Mouse (Mus musculus) lung, postnatal 36 days (tissue): Measurements from ENCODE around the gene Sycp1.

Source experiments
- DNase-seq: peaks from one replicate; pipeline ENCODE4 v3.0.0; 2022; ENCODE audit warnings: mixed read lengths

Sycp1 gene

GRCm38 (mm10) chr3:102935451-102936354 lies at the start of gene Sycp1:
Sycp1 (minus strand) TSS chr3:102936100.
- no peak for DNase-seq

GRCm38 (mm10) chr3:102980349-102980736 lies 44.4 kb upstream of the Sycp1 start:
- no peak for DNase-seq

DNA sequence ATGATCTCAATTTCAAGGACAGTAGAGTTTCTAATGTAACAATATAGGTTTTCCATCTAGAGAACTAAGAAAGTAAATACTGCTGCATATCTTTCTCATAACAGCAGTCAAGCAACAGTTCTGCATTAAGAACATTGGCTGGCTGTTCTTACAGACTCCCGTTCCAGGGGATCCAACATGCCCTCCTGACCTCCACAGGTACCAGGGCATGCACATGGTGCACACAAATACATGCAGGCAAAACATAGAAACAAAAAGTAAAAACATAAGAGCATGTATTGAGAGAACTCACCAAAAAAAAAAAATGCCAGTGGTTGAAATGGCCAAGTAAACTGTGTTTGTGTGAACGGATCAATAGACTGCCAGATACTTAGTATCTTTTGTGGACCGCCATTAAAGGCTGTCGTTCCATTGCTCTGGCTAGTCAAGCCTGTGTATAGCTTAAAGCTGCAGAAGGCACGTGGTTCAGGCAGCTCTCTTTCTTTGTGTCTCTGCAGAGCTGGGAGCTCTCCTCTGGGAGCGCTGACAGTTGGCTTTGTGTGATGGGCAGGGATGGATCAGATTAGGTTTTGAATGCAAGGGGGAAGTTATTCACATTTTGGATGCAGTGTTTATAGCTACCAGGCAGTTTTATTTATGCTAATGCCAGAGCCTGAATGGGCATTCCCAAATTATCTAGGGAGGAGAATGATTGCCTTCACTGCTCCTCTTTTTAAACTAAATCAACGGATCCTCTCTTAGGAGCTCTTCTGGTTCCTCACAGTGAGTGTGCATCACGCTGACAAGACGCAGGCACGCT lies 43.8 kb upstream of the Sycp1 start:
- DNase-seq = no peak

DNA sequence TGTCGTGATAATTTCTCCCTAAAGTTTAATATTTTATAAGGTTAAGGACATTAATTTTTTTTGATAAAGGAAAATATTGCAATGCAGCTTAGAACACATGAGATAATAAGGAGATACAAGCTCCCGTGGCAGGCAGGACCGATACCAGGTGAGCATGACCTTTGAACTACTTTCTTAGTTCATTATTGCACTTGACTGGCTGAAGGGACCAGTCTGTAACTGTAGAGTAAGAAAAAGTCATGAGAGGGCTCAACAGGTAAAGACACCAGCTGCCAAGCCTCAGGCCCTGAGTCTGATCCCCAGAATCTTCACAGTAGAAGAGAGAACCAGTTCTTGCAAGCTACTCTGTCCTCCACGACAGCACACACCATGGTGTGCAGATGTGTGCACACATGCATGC lies 41.0 kb upstream of the Sycp1 start:
- no peak for DNase-seq

- DNase-seq = no peak
These were observed 34.6 kb upstream of the Sycp1 start for GRCm38 (mm10) chr3:102970508-102970907.

- DNase-seq = peak; percentile 51
These were observed 34.2 kb upstream of the Sycp1 start for GRCm38 (mm10) chr3:102970067-102970466.

DNA sequence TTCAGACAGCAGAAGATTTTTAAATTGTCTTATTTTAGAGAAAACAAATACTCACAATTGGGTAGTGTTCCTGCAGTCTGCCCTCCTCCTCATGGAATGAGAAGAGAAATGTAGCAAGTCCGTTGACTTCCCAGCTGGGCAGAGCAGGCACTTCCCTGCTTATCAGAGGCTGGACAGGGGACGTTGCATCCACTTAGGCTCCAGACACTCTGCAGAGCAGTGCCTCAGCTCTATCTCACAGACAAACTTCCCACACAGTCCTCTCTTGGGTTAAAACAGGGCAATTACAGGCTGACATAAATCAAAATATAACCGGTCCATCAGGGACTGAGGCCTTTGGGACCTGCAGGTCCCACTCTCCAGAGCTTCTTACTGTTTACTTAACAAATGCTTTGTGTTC lies 28.1 kb upstream of the Sycp1 start, which contains the start of gene Nr1h5:
Nr1h5 (minus strand) TSS at position 101 of the 400 bp plus-strand sequence.
- DNase-seq = no peak

DNA sequence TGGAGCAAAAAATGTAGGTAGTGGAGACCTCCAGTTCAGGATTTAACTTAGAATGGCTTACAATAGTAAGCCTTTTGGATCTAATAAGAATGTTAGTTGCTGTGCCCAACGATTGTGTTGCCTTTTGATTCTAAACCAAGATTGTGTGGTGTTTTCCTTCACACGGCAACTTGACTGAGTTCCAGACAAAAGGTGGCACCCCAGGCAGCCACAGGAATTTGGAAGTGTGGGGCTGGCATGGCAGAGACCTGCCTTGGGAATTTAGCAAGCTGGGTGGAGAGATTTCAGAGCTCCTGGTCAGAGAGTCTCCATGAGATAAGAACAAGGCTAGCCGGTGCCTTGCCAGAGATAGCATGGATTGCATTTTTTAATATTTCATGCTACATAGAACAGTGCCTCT lies 19.7 kb upstream of the Sycp1 start:
- peak; percentile 50 for DNase-seq

- no peak for DNase-seq
These were observed 19.2 kb upstream of the Sycp1 start for GRCm38 (mm10) chr3:102955143-102955542.

DNA sequence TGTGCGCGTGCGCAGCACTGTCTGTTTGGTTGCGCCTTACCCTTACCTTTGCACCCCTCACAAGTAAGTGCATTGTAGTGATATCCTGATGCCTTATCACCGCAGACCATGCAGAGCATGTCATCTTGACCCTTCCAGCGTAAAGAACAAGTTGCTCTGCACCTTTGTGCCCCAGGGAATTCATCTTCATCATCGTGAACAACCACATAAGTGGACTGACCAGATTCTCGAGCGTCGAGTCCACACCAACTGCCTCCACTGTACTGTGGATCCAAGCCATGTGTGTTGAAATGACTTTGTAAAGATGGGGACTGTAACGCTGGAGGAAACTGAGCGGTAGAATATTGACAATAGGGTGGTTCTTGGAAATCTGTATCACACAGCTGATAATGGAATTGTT lies 18.6 kb upstream of the Sycp1 start:
- peak; percentile 17 for DNase-seq

GRCm38 (mm10) chr3:102946861-102947260 lies 11.0 kb upstream of the Sycp1 start:
- peak; percentile 18 for DNase-seq

DNA sequence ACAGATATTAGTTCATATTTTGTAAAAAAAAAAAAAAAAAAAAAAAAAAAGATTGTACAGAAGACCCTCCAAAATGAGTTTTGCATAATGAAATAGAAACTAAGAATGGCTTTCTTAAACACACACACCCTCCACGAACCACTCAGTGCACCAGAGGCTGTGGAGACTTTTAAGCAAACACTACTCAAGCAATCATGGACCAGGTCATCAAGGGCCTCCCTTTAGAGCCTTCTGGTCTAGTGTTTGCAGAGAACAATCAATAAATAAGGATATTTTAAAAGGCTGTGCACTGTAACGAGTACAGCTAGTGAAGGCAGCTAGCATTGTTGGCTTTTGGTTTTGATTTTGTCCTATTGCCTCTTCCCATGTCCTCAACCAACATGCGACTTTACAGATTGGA lies 10.4 kb upstream of the Sycp1 start:
- peak; percentile 37 for DNase-seq

DNA sequence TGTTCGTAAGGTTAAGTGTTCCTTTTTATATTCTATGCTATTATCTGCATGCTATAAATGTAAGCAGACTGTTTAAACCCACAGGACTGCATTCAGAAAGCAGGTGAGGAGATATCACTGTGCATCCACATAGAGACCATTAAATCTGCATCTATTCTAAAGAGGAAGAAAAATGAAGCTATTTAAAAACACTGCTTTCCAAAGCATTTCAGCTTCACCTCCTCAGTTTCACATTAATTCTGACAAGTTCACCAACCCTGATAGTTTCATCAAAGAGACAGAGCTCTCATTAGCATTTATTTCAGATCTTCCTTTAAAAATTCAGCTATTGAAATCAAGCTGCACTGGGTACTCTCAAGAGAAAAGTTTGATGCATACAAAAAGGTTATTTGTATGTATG lies 2.2 kb upstream of the Sycp1 start:
- no peak for DNase-seq

DNA sequence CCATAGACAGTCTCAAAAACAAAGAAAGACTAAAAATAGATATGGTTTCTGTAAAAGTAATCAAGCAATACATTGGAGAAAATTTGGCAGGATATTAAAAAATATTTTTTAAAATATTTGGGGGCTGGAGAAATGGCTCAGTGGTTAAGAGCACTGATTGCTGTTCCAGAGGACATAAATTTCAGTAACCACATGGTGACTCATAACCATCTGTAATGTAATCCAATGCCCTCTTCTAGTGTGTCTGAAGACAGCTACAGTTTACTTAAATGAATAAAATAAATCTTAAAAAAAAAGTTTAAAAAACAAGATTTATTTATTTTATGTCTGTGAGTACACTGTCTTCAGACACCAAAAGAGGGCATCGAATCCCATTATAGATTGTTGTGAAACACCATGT lies 36.8 kb downstream of the Sycp1 start:
- no peak for DNase-seq

DNA sequence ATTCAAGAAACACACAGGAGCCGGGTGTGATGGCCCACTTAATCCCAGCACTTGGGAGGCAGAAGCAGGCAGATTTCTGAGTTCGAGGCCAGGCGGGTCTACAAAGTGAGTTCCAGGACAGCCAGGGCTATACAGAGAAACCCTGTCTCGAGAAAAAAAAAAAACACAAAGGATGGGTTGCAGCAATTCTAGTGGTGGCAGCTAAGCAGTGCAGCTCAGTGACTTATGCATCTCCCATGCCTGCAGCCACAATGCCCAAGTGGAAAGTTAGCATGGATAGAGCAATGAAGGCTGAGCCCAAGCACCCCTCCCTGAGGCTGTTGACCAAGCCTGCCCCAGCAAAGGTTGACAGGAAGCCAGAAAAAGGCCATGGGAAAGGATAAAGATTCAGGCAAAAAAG lies 55.4 kb downstream of the Sycp1 start:
- DNase-seq = no peak

DNA sequence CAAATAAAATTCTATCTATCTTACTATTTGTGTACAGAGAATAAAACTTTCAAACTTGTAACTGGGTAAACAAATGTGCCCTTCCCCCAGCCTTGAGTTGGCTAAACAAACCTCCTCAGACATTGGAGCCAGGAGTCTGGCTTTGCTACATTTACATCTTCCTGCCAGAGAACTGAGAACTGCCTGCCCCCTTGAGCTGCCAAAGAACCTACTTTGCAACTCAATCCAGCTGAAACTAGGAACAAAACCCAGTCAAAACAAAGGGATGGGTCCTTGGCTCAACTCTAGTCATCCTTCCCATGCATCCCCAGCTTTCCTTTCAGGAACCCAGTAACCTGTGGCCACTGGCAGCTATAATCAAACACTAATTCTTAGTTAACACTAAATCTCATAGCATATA lies 87.2 kb downstream of the Sycp1 start:
- DNase-seq = no peak

DNA sequence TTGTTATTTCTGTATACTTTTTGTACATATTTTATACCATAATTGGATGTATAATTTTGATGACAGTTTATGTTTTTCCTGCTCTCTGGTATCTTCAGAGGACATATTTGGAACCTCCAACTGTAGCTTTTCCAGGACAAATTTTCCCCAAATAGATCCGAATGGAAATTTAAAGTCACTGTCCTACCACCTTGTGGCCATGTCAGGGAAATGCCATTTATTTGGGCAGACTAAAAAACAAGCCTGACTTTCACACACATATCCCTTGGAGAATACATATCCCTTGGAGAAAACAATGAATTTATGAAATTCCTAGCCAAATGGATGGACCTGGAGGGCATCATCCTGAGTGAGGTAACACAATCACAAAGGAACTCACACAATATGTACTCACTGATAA lies 93.5 kb downstream of the Sycp1 start:
- DNase-seq = no peak

DNA sequence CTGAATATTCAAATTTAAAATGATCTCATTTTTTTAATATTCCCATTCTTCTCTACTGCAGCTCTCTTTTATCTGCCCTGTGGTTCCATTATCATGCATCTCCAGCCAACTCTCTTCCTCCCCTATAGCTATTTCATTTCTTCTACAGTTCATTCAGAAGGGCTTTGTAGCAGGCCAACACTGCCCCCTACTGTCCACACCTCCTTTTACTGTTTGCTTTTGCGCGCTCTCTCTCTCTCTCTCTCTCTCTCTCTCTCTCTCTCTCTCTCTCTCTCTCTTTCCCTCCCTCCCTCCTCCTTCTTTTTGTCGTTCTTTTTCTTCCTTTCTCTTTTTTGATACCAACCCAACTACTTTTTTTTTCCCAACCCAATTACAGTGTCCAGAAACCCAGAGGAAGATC lies 132.0 kb downstream of the Sycp1 start:
- DNase-seq = peak; percentile 90

DNA sequence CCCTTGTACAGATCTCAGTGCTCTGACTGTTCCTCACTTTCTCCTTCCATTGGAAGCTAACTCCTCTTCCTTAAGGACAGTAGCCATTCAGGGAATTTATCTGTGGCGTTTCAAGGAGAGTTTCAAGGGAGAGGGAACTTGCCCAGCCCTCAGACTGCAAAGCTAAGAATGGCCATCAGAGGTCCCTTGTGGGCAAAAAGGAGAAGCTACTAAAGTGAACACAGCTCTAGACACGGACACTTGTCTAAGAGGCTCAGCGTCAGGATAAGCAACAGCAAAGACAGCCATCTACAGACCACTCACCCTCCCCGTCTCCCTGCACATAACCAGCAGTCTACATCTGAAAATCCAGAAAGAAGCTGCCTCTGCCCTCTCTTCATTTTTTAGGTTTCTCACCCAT lies 148.5 kb downstream of the Sycp1 start:
- peak; percentile 8 for DNase-seq

DNA sequence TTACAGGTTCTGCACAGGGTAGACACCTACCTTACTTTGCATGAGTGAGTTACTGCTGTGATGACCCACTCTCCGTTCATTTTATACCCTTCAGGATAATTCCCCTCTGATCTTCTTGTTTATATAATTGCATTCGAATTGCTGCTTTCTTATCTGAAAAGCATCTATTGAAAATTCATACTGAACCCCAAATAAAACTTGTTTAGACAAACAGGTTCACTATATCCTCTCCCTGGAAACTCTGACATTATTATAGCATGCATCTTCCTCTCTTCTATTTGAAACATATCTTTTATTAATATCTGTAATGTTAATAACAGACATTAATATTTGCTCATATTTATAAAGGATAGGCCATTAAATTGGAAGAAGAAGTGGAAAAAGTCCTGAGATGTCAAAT lies 153.3 kb downstream of the Sycp1 start, which contains the start of gene Tshb:
Tshb (minus strand) TSS at position 101 of the 400 bp plus-strand sequence.
- DNase-seq = no peak

GRCm38 (mm10) chr3:102773018-102773417 lies 162.9 kb downstream of the Sycp1 start:
- DNase-seq = no peak
